21 mouse cellular contexts compared by ENCODE assay signal in the genomic region with DNA sequence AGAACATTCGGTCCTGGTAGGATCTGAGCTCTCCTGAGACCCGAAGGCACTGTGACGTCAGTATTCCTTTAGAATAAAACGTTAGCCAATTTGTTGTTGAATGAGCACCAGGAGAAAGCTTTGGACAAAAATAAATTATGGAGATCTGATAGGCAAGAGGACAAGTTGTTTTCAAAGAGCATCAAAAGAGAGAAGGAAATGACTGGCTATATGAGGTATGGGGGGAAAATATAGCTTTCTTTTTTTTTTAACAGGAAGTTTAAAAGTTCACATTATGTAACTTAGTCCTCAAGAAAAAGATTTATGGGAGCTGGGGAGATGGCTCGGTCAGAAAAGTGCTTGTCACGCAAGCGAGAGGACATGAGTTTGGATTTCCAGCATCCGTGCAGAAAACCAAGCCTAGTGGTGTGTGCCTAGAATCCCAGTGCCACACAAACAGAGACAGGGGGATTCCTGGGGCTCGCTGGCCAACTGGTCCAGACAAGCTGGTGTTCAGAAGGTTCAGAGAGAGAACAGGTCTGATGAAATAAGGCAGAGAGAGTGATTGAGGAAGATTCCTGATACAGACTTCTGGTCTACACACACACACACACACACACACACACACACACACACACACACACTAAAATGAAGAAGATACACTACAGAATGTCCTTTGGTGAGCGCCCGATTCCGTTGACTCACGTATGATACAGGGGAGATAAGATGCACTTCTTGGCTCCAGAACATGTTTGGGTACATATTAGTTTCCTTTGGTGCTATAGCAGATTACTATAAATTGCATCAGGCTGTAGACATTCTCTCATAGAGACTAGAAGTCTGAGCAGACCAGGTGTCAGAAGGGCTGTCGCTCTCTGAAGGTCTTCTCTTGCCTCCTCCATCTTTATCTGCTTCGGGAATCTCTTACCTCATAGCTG. TPM values are rescaled to one million over a fixed set of nuclear protein-coding genes. Genes with fewer than 3 reads are reported as not detected.
DNase-seq lines count a peak whose midpoint lies in the region; ATAC-seq and TF ChIP-seq lines count a peak whose summit lies in the region.
"Had no signal": no experiment of that assay in that cellular context is flagged by ENCODE, and none has a peak within 500 bp of the region (broad histone marks: within the 10 kb centered on the region; RNA-seq: fewer than 3 reads in every experiment).

No protein-coding gene starts in this region.

- ATAC-seq in kidney, embryonic 16.5 days (ENCODE audit: low FRiP score, low TSS enrichment), result no peak
- no peak for ATAC-seq in forebrain, embryonic 12.5 days (ENCODE audit: low FRiP score)
- ATAC-seq in hindbrain, postnatal 0 days, result no peak
- ATAC-seq: intestine, embryonic 15.5 days had no signal

- 52% methylated on average over 15 of the region's 15 CpGs for WGBS in kidney, embryonic 16.5 days
- 60% methylated on average over 15 of the region's 15 CpGs for WGBS in small intestine, adult 2 months
- 88% methylated on average over 15 of the region's 15 CpGs for WGBS in forebrain, embryonic 12.5 days
- WGBS in hindbrain, postnatal 0 days, result 81% methylated on average over 15 of the region's 15 CpGs

- H3K27ac ChIP-seq in testis, adult 2 months (ENCODE audit: control insufficient read depth, insufficient read depth, low read depth, low read length), result no peak overlapping the region
- H3K27ac ChIP-seq in kidney, embryonic 16.5 days (ENCODE audit: low read length), result 0 out of 2 replicates have a peak overlapping the region, but pooled peaks have one; percentile 6
- H3K27ac ChIP-seq in small intestine, adult 2 months (ENCODE audit: insufficient read depth, low read depth, low read length), result peak overlapping the region; percentile 53; the same call in 1 of the 2 replicates
- H3K27ac ChIP-seq in forebrain, embryonic 12.5 days, result no peak overlapping the region
- H3K27ac ChIP-seq in hindbrain, postnatal 0 days, result no peak overlapping the region
- H3K27ac ChIP-seq: embryonic facial prominence, embryonic 15.5 days; forebrain, embryonic 10.5 days; gastrocnemius, adult 2 months; hindbrain, embryonic 14.5 days; intestine, embryonic 15.5 days; midbrain, embryonic 10.5 days had no signal

- H3K4me3 ChIP-seq in testis, adult 2 months (ENCODE audit: control insufficient read depth, low read depth, low read length), result peak overlapping the region; percentile 1; the same call in 1 of the 2 replicates
- no peak overlapping the region for H3K4me3 ChIP-seq in kidney, embryonic 16.5 days (ENCODE audit: low read length)
- no peak overlapping the region for H3K4me3 ChIP-seq in small intestine, adult 2 months (ENCODE audit: low read depth, low read length)
- no peak overlapping the region for H3K4me3 ChIP-seq in forebrain, embryonic 12.5 days (replicated peaks)
- H3K4me3 ChIP-seq in hindbrain, postnatal 0 days (ENCODE audit: low read length), result no peak overlapping the region
- H3K4me3 ChIP-seq: embryonic facial prominence, embryonic 15.5 days; forebrain, embryonic 10.5 days; gastrocnemius, adult 2 months; intestine, embryonic 15.5 days; midbrain, embryonic 10.5 days had no signal

- H3K4me1 ChIP-seq in testis, adult 2 months (ENCODE audit: control insufficient read depth, insufficient read depth, low read length), result no peaks in the 10 kb centered on the region; the same call in 1 of the 2 replicates
- peaks cover 18% of the 10 kb centered on the region for H3K4me1 ChIP-seq in kidney, embryonic 16.5 days (ENCODE audit: insufficient read depth, low read length)
- no peaks in the 10 kb centered on the region for H3K4me1 ChIP-seq in small intestine, adult 2 months (ENCODE audit: control insufficient read depth, insufficient read depth, insufficient read length, low read length)
- H3K4me1 ChIP-seq in forebrain, embryonic 12.5 days, result no peaks in the 10 kb centered on the region
- no peaks in the 10 kb centered on the region for H3K4me1 ChIP-seq in hindbrain, postnatal 0 days (ENCODE audit: insufficient read depth, low read length)
- H3K4me1 ChIP-seq: embryonic facial prominence, embryonic 15.5 days had no signal

- no peaks in the 10 kb centered on the region for H3K36me3 ChIP-seq in testis, adult 2 months (ENCODE audit: control insufficient read depth, insufficient read depth, low read length)
- no peaks in the 10 kb centered on the region for H3K36me3 ChIP-seq in kidney, embryonic 16.5 days (ENCODE audit: insufficient read depth, low read length)
- H3K36me3 ChIP-seq in small intestine, adult 2 months (ENCODE audit: control insufficient read depth, insufficient read depth, low read length), result no peaks in the 10 kb centered on the region
- no peaks in the 10 kb centered on the region for H3K36me3 ChIP-seq in forebrain, embryonic 12.5 days (replicated peaks)
- no peaks in the 10 kb centered on the region for H3K36me3 ChIP-seq in hindbrain, postnatal 0 days (ENCODE audit: insufficient read depth, low read length)
- H3K36me3 ChIP-seq: embryonic facial prominence, embryonic 15.5 days; forebrain, embryonic 10.5 days; G1E; intestine, embryonic 15.5 days; midbrain, embryonic 10.5 days had no signal

- no peaks in the 10 kb centered on the region for H3K27me3 ChIP-seq in testis, adult 2 months (ENCODE audit: control insufficient read depth, insufficient read depth, low read length)
- H3K27me3 ChIP-seq in kidney, embryonic 16.5 days (ENCODE audit: insufficient read depth, low read length), result no peaks in the 10 kb centered on the region
- no peaks in the 10 kb centered on the region for H3K27me3 ChIP-seq in small intestine, adult 2 months (ENCODE audit: control insufficient read depth, insufficient read depth, low read length)
- no peaks in the 10 kb centered on the region for H3K27me3 ChIP-seq in forebrain, embryonic 12.5 days
- H3K27me3 ChIP-seq in hindbrain, postnatal 0 days (ENCODE audit: insufficient read depth, low read length), result no peaks in the 10 kb centered on the region
- H3K27me3 ChIP-seq: embryonic facial prominence, embryonic 15.5 days; intestine, embryonic 15.5 days had no signal

- no peak overlapping the region for H3K9ac ChIP-seq in kidney, embryonic 16.5 days (replicated peaks; ENCODE audit: low read length)
- H3K9ac ChIP-seq in forebrain, embryonic 12.5 days, result no peak overlapping the region
- H3K9ac ChIP-seq in hindbrain, postnatal 0 days (replicated peaks; ENCODE audit: low read length), result no peak overlapping the region
- H3K9ac ChIP-seq: embryonic facial prominence, embryonic 15.5 days; hindbrain, embryonic 14.5 days; intestine, embryonic 15.5 days had no signal

- no peak overlapping the region for H3K4me2 ChIP-seq in kidney, embryonic 16.5 days (replicated peaks; ENCODE audit: low read depth, low read length)
- no peak overlapping the region for H3K4me2 ChIP-seq in forebrain, embryonic 12.5 days
- H3K4me2 ChIP-seq in hindbrain, postnatal 0 days (ENCODE audit: low read depth, low read length), result no peak overlapping the region
- H3K4me2 ChIP-seq: embryonic facial prominence, embryonic 15.5 days; heart, embryonic 11.5 days; hindbrain, embryonic 14.5 days; intestine, embryonic 15.5 days had no signal

- no peak for TF ChIP-seq CTCF in testis, adult 2 months (IDR thresholded peaks at IDR 0.05; ENCODE audit: control insufficient read depth, insufficient read depth, insufficient replicate concordance, low read depth, low read length)
- no peak for TF ChIP-seq CTCF in small intestine, adult 2 months (IDR thresholded peaks at IDR 0.05; ENCODE audit: extremely low read depth, insufficient read length, insufficient replicate concordance, low read depth, low read length)
- TF ChIP-seq CTCF in hindbrain, postnatal 0 days (IDR thresholded peaks at IDR 0.05; ENCODE audit: low read depth), result no peak

- no peak for DNase-seq in testis, postnatal 10 days (ENCODE audit: low spot score)
- peak; percentile 44 for DNase-seq in brain, adult 2 months (ENCODE audit: low read depth, low spot score)
- DNase-seq in right cerebral cortex, adult 2 months (ENCODE audit: low spot score in 2 of 2), result no peak
- DNase-seq in hindbrain, postnatal 0 days (ENCODE audit: low spot score), result no peak
- DNase-seq: cerebellum, postnatal 14 days; gastrocnemius, adult 2 months; heart, postnatal 10 days; lung, adult 18-20 months; lung, postnatal 36 days; thymus, adult 2 months had no signal

- H3K9me3 ChIP-seq in kidney, embryonic 16.5 days (ENCODE audit: low read length), result no peaks in the 10 kb centered on the region
- no peaks in the 10 kb centered on the region for H3K9me3 ChIP-seq in forebrain, embryonic 12.5 days
- no peaks in the 10 kb centered on the region for H3K9me3 ChIP-seq in hindbrain, postnatal 0 days (ENCODE audit: low read length)
- H3K9me3 ChIP-seq: embryonic facial prominence, embryonic 15.5 days; forebrain, embryonic 10.5 days; G1E; intestine, embryonic 15.5 days; midbrain, embryonic 10.5 days had no signal

- TF ChIP-seq POLR2A in testis, adult 2 months (IDR thresholded peaks at IDR 0.05; ENCODE audit: control insufficient read depth, low read depth, low read length), result no peak
- TF ChIP-seq POLR2A in small intestine, adult 2 months (IDR thresholded peaks at IDR 0.05; ENCODE audit: low read depth, low read length), result no peak

RNA-seq across cellular contexts. Expression of a gene that starts 25.5 kb away (rescaled TPM):
- polyA plus RNA-seq in testis, adult 2 months (2012; rRNA removed), result 5.0 and 6.7 TPM in 2 replicates
- 1.3 and 1.5 TPM in 2 replicates for polyA plus RNA-seq in kidney, embryonic 16.5 days (2015; fragmentation: Nextera tagmentation; extraction: Ambion mirVana)
- 12.0 and 24.3 TPM in 2 replicates for polyA plus RNA-seq in small intestine, adult 2 months (2012; rRNA removed)
- 0.77 and 0.90 TPM in 2 replicates for polyA plus RNA-seq in forebrain, embryonic 12.5 days (2016; fragmentation: Nextera tagmentation; extraction: Ambion mirVana)
- 13.5 and 16.2 TPM in 2 replicates for total RNA-seq in hindbrain, postnatal 0 days (2014; rRNA removed)
- polyA plus RNA-seq in hindbrain, postnatal 0 days (2015; fragmentation: Nextera tagmentation; extraction: Ambion mirVana), result 7.1 and 7.3 TPM in 2 replicates

RNA-seq across cellular contexts. Expression of a gene that starts 38.1 kb away (rescaled TPM):
- 7.8 and 9.0 TPM in 2 replicates for polyA plus RNA-seq in testis, adult 2 months (2012; rRNA removed)
- polyA plus RNA-seq in kidney, embryonic 16.5 days (2015; fragmentation: Nextera tagmentation; extraction: Ambion mirVana), result 25.0 and 26.1 TPM in 2 replicates
- polyA plus RNA-seq in small intestine, adult 2 months (2012; rRNA removed), result 26.6 and 61.9 TPM in 2 replicates
- 5.6 and 6.6 TPM in 2 replicates for polyA plus RNA-seq in forebrain, embryonic 12.5 days (2016; fragmentation: Nextera tagmentation; extraction: Ambion mirVana)
- total RNA-seq in hindbrain, postnatal 0 days (2014; rRNA removed), result 11.6 and 17.4 TPM in 2 replicates
- 21.1 and 21.7 TPM in 2 replicates for polyA plus RNA-seq in hindbrain, postnatal 0 days (2015; fragmentation: Nextera tagmentation; extraction: Ambion mirVana)

RNA-seq across cellular contexts. Expression of a gene that starts 54.9 kb away (rescaled TPM):
- polyA plus RNA-seq in testis, adult 2 months (2012; rRNA removed), result 21.6 and 30.8 TPM in 2 replicates
- 33.3 and 39.6 TPM in 2 replicates for polyA plus RNA-seq in kidney, embryonic 16.5 days (2015; fragmentation: Nextera tagmentation; extraction: Ambion mirVana)
- 0.09 and 0.15 TPM in 2 replicates for polyA plus RNA-seq in small intestine, adult 2 months (2012; rRNA removed)
- 54.7 and 55.6 TPM in 2 replicates for polyA plus RNA-seq in forebrain, embryonic 12.5 days (2016; fragmentation: Nextera tagmentation; extraction: Ambion mirVana)
- total RNA-seq in hindbrain, postnatal 0 days (2014; rRNA removed), result 21.3 and 32.3 TPM in 2 replicates
- polyA plus RNA-seq in hindbrain, postnatal 0 days (2015; fragmentation: Nextera tagmentation; extraction: Ambion mirVana), result 66.3 and 66.5 TPM in 2 replicates

Comparison
In these comparisons a context has a peak if more than half of its experiments do, and no peak if none do; other contexts are left out.
1. H3K27ac ChIP-seq: peak in kidney, embryonic 16.5 days (single experiment) and small intestine, adult 2 months (single experiment); none in testis, adult 2 months (single experiment), forebrain, embryonic 12.5 days (single experiment) and hindbrain, postnatal 0 days (single experiment).
2. RNA of a gene that starts 54.9 kb away (polyA plus RNA-seq): 66.3 to 66.5 TPM in hindbrain, postnatal 0 days, 54.7 to 55.6 TPM in forebrain, embryonic 12.5 days, 33.3 to 39.6 TPM in kidney, embryonic 16.5 days and 21.6 to 30.8 TPM in testis, adult 2 months; 0.09 to 0.15 TPM in small intestine, adult 2 months; every median in the first group is over 10 times any median in the second.